Mouse (Mus musculus) stomach, postnatal 0 days (tissue): ENCODE results near the gene Map4k4. TPM values are rescaled to one million over a fixed set of nuclear protein-coding genes. Genes with fewer than 3 reads are reported as not detected.

ENCODE experiments used
- ATAC-seq: fragments of 200-750 bp; cut with Nextera tagmentation; 2 replicates; pipeline ENCODE4 v1.8.0; 2017; ENCODE audit not compliant: low FRiP score, low TSS enrichment
- DNase-seq: peaks from one replicate; pipeline ENCODE4 v3.0.0-alpha.2; 2016; ENCODE audit warnings: low spot score
- H3K27ac ChIP-seq: fragments of 300-500 bp; sonication (generic); replicated peaks from 2 replicates; pipeline ENCODE4 v1.5.1; 2014; ENCODE audit warnings: mild to moderate bottlenecking, control low read depth
- H3K27me3 ChIP-seq: fragments of 300-500 bp; sonication (generic); 2 replicates; pipeline ENCODE4 v1.6.1; 2014; ENCODE audit warnings: low read length; ENCODE audit not compliant: control insufficient read depth, insufficient read depth
- H3K36me3 ChIP-seq: fragments of 300-500 bp; sonication (generic); 2 replicates; pipeline ENCODE4 v1.6.1; 2014; ENCODE audit warnings: low read length, mixed read lengths; ENCODE audit not compliant: control insufficient read depth, insufficient read depth
- H3K4me1 ChIP-seq: fragments of 300-500 bp; sonication (generic); replicated peaks from 2 replicates; pipeline ENCODE4 v1.6.1; 2014; ENCODE audit warnings: antibody characterized with exemption; ENCODE audit not compliant: control insufficient read depth, insufficient read depth
- H3K4me2 ChIP-seq: fragments of 300-500 bp; sonication (generic); replicated peaks from 2 replicates; pipeline ENCODE4 v1.6.1; 2014; ENCODE audit warnings: low read depth, mild to moderate bottlenecking, control low read depth, moderate library complexity
- H3K4me3 ChIP-seq: fragments of 300-500 bp; sonication (generic); 2 replicates; pipeline ENCODE4 v1.5.1; 2014; ENCODE audit warnings: low read depth, low read length, control low read depth
- H3K9ac ChIP-seq: fragments of 300-500 bp; sonication (generic); 2 replicates; pipeline ENCODE4 v1.6.1; 2014; ENCODE audit warnings: mild to moderate bottlenecking, low read length, control low read depth, mixed read lengths
- H3K9me3 ChIP-seq: fragments of 300-500 bp; sonication (generic); 2 replicates; pipeline ENCODE4 v1.6.1; 2016; ENCODE audit warnings: low read length; ENCODE audit not compliant: control insufficient read depth
- CTCF ChIP-seq: IDR thresholded peaks from 2 replicates; pipeline ENCODE4 v1.5.1; 2016; ENCODE audit warnings: antibody characterized with exemption, low read depth, mild to moderate bottlenecking, moderate library complexity
- EP300 ChIP-seq: optimal IDR thresholded peaks from 2 replicates; pipeline ENCODE3; 2016; ENCODE audit warnings: antibody characterized with exemption
- WGBS: fragments of 180-500 bp; shearing (Covaris S2); extraction: QIAGEN DNeasy Blood & Tissue Kit; methylation state at CpG from one replicate; pipeline ENCODE4 v1.1.7; 2014; 5-methylcytosine and 5-hydroxymethylcytosine counted together
- polyA plus RNA-seq: library from polyadenylated mRNA; unstranded; fragments of >200 nt; fragmentation: Nextera tagmentation; extraction: Ambion mirVana; gene quantifications from 2 replicates; pipeline ENCODE4 v1.2.1, GENCODE M21; 2015

The Map4k4 gene
- polyA plus RNA-seq, 1 experiment from 2014 or later: 8.5 TPM

- Histone ChIP-seq H3K9ac (no peak overlapping the region), H3K4me2 (no peak overlapping the region), H3K27ac (no peak overlapping the region), H3K4me1 (no peaks in the 10 kb centered on the region), H3K9me3 (no peaks in the 10 kb centered on the region), H3K4me3 (no peak overlapping the region), H3K27me3 (no peaks in the 10 kb centered on the region), H3K36me3 (peaks cover 32% of the 10 kb centered on the region)
- DNase-seq (no peak), ATAC-seq (no peak)
- 82% methylated on average over 3 of the region's 3 CpGs for WGBS
- no peak for TF ChIP-seq CTCF
- TF ChIP-seq EP300: no peak
Measured at GRCm38 (mm10) chr1:40023748-40024147, 123.0 kb downstream of the Map4k4 start.

GRCm38 (mm10) chr1:40024554-40025320 lies 124.0 kb downstream of the Map4k4 start:
- 87% methylated on average over 27 of the region's 27 CpGs for WGBS
- peaks cover 32% of the 10 kb centered on the region for H3K36me3 ChIP-seq
- no peak for DNase-seq

GRCm38 (mm10) chr1:40025416-40025815 lies 124.7 kb downstream of the Map4k4 start:
- TF ChIP-seq EP300: no peak
- TF ChIP-seq CTCF: no peak
- Histone ChIP-seq H3K9ac (no peak overlapping the region), H3K4me2 (no peak overlapping the region), H3K4me1 (no peaks in the 10 kb centered on the region), H3K4me3 (no peak overlapping the region), H3K9me3 (no peaks in the 10 kb centered on the region), H3K27me3 (no peaks in the 10 kb centered on the region), H3K36me3 (peaks cover 28% of the 10 kb centered on the region), H3K27ac (no peak overlapping the region)
- WGBS: 89% methylated on average over 5 of the region's 5 CpGs
- DNase-seq: no peak
- no peak for ATAC-seq

More at GRCm38 (mm10) chr1:40024554-40025320, 124.0 kb downstream of the Map4k4 start:
- Histone ChIP-seq H3K4me2 (no peak overlapping the region), H3K4me1 (no peaks in the 10 kb centered on the region), H3K27ac (no peak overlapping the region), H3K9me3 (no peaks in the 10 kb centered on the region), H3K4me3 (no peak overlapping the region), H3K27me3 (no peaks in the 10 kb centered on the region), H3K9ac (no peak overlapping the region)
- no peak for ATAC-seq
- TF ChIP-seq EP300: no peak
- TF ChIP-seq CTCF: no peak

GRCm38 (mm10) chr1:40027116-40027620 lies 126.5 kb downstream of the Map4k4 start:
- TF ChIP-seq CTCF (no peak), EP300 (no peak)
- H3K4me2 ChIP-seq: no peak overlapping the region
- no peak for ATAC-seq
- H3K4me3 ChIP-seq: no peak overlapping the region
- no peaks in the 10 kb centered on the region for H3K27me3 ChIP-seq
- no peaks in the 10 kb centered on the region for H3K4me1 ChIP-seq
- H3K9ac ChIP-seq: no peak overlapping the region; the same call in 1 of the 2 replicates
- 73% methylated on average over 7 of the region's 7 CpGs for WGBS
- H3K36me3 ChIP-seq: peaks cover 21% of the 10 kb centered on the region
- DNase-seq: no peak
- no peak overlapping the region for H3K27ac ChIP-seq
- no peaks in the 10 kb centered on the region for H3K9me3 ChIP-seq

GRCm38 (mm10) chr1:40028207-40028998 lies 127.7 kb downstream of the Map4k4 start:
- WGBS: 87% methylated on average over 12 of the region's 12 CpGs
- H3K4me1 ChIP-seq: no peaks in the 10 kb centered on the region
- no peak overlapping the region for H3K9ac ChIP-seq
- no peak overlapping the region for H3K4me3 ChIP-seq
- no peaks in the 10 kb centered on the region for H3K27me3 ChIP-seq
- H3K9me3 ChIP-seq: no peaks in the 10 kb centered on the region
- peaks cover 12% of the 10 kb centered on the region; the same call in 1 of the 2 replicates for H3K36me3 ChIP-seq
- no peak overlapping the region for H3K4me2 ChIP-seq
- no peak overlapping the region for H3K27ac ChIP-seq
- no peak for TF ChIP-seq EP300
- no peak for TF ChIP-seq CTCF
- ATAC-seq: no peak
- DNase-seq: no peak
